Mouse (Mus musculus): ENCODE measurements around the gene Cnr2. TPM values are rescaled to one million over a fixed set of nuclear protein-coding genes. Genes with fewer than 3 reads are reported as not detected.

Gene Cnr2
- polyA plus RNA-seq (2014; fragmentation: Illumina TruSeq; extraction: RNeasy Lipid Tissue Mini Kit (QIAGEN cat#74804); ENCODE audit: low read depth, low replicate concordance) = 0.10 TPM

DNA sequence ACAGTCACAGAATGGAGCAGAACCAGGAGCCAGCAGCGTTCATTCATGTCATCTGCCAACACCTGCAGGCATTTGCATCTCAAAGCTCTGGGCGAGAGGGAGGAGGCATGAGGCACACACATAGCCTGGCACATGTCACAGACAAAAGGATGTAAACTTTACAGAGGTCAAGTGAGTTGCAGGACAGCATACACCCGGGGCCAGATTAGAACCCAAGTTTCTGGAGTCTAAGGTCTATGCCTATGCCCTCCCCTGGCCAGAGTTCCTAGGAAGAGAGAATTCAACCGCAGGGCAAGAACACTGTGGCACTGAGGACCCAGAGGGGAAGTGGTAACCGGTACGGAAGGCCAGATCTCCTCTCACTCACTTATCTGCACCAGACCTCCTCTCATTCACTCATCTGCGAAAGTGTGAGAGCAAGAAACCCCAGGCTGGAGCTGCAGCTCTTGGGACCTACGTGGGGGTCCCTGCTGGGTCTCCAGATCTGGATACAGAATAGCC lies at the start of gene Cnr2:
Gene Cnr2 (plus strand): TSS at position 324 of the 501 bp plus-strand sequence.

DNA sequence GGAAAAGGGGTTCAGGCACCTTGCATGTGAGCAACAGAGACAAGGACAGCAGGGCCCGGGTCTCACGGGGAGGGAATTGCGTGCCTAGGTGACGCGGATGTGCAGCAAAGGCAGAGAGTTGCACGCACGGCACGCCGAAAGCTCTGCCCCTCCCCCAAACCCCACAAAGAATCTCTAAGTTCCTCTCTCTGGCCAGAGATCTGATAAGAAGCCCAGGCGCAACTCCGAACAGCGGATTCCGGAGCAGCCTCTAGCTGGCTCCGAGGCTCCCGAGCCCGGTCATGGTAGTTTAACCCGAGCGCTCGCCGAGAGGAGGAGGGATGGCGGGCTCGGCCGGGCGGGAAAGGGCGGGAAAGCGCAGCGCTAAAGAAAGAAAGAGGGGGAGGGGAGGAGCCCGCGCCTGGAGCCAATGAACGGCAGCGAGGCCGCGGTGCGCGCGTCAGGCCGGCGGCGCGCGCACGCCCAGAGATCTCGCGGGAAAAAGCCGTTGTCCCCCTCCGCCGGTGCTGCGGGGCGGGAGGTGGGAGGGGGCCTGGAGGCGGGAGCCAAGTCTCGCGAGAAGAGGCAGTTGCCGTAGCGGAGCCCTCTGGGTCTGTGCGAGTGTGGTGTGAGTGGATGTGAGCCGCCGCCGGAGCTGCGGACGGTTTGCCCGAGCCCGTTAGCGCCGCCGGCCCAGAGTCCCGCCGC lies 39.5 kb upstream of the Cnr2 start, which contains the start of gene Srsf10:
Gene Srsf10 (plus strand): TSS at position 212 of the 687 bp plus-strand sequence.

DNA sequence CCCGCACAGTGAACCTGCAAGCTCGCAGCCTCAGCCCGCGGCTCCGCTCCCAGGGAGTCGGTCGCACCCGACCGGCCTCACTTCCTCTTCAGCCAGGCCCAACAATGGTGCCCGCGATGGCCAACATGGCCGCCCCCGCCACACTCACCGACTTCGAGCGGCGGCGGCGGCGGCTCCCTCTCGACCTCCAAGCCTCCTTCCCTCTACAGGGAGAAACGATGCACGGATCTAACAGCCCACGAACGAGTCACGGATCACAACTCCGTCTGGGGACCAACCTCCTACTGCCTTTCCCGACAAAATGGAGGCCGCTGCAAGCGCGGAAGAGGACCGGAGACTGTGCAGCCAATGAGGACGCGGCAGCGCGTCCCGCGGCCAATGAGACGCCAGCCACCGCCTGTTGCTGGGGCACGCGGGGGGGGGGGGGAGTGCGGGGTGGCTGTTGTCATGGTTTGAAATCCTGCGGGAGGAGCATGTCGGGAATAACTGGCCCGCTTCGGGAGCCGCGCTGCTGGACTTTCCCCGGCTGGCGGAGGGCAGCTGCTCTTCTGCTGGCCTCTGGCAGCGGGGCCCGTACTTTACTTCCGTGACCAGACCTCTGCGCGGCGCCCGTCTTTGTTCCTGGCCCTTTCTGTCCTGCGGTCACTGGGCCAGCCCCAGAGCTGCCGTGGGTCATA lies 21.5 kb upstream of the Cnr2 start, which contains the start of gene Pnrc2:
Gene Pnrc2 (minus strand): TSS at position 325 of the 677 bp plus-strand sequence.

DNA sequence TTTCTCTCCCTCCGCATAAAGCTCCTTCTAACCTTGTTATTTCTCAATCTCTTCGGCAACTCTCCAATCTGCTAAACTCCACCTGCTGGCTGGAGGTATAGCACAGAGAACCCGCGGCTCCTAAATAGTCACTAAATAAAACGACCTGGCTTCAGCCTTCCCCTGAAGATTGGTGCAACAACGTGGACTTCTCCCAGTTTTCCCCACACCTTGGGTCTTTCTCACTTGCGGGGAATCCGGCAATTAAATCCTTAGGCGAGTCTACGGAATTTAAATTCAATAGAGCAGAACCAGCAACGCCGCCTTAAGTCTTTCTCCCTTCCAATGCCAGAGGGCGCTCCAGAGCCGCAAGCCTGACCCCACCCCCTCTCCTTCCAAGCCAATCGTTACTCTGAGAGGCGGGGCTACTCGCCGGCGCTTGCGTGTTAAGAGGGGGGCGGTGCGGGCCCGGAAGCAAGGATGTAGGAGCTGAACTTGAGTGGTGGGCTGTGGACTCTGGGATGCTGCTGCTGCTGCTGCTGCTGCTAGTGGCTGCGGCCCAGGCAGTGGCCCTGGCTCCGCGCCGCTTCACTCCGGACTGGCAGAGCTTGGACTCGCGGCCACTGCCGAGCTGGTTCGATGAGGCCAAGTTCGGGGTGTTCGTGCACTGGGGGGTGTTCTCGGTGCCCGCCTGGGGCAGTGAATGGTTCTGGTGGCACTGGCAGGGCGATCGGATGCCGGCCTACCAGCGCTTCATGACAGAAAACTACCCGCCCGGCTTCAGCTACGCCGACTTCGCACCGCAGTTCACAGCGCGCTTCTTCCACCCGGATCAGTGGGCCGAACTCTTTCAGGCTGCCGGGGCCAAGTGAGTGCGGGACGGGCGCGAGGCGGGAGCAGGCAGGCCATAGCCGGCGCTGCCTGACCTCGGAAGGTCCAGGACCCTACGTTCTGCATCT lies 25.4 kb downstream of the Cnr2 start, which contains the start of gene Fuca1:
Gene Fuca1 (plus strand): TSS at position 432 of the 938 bp plus-strand sequence.

DNA sequence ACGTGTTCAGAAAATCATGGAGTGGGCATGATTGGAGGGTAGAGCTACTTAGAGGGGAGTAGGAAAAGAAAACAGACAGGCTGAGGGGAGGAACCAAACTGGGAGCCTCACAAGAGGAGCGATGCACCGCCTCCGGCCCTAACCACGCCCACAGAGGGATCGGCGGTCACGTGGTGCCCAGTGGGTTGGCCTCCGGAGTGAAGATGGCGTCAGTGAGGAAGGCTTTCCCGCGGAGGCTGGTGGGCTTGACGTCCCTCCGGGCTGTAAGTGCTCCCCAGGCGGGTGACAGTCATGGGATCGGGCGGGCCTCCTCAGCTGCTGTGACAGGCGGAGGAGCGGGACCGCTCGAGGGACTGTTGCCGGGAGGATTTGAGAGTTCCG lies 51.1 kb downstream of the Cnr2 start, which contains the start of gene Hmgcl:
Gene Hmgcl (plus strand): TSS at position 171 of the 381 bp plus-strand sequence.

DNA sequence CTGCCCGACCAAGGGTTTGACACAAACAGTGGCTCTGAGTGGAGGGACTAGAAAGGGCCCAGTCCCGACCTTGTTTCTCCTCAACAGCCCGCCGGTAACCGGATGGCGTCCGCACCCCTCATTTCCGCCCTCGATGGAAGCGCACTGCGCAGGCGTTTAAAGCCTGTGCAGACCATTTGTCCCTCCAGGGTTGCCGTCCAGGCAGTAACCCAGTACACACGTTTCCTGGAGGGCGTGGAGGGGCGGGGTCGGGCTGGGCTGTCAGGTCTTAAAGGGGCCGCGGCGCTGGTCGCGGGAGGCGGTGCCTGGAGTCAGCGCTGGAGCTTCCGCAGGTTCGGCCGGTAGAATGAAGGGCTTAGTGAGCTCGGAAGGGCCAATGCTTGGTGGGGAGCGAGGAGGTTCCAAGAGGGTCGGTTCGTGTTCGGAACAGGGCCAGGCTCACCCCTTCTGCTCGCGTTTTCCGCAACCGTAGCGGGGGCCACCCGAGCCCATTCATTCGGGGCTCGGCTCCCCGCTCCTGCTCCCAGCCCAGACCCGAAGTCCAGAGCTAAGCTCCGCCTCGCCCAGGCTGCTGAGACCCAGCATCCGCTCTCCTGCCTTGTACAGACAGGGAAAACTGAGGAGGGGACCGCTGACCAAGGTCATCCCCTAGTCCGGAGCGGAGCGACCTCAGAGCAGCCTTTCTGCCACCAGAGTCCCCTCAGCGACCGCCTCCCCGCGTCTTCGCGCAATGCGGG lies 68.4 kb downstream of the Cnr2 start, which contains the start of gene Gale:
Gene Gale (plus strand): TSS at position 271 of the 737 bp plus-strand sequence.

Other genes with a start within 250 kb of the Cnr2 start
- gene Ifnlr1, start 209.1 kb upstream of the Cnr2 start, polyA plus RNA-seq (2014; fragmentation: Illumina TruSeq; extraction: RNeasy Lipid Tissue Mini Kit (QIAGEN cat#74804); ENCODE audit: low read depth, low replicate concordance) = 2.0 TPM
- gene Il22ra1, start 167.2 kb upstream of the Cnr2 start, polyA plus RNA-seq (2014; fragmentation: Illumina TruSeq; extraction: RNeasy Lipid Tissue Mini Kit (QIAGEN cat#74804); ENCODE audit: low read depth, low replicate concordance) = 0.24 TPM
- gene Myom3, start 135.7 kb upstream of the Cnr2 start, polyA plus RNA-seq (2014; fragmentation: Illumina TruSeq; extraction: RNeasy Lipid Tissue Mini Kit (QIAGEN cat#74804); ENCODE audit: low read depth, low replicate concordance) = 3.5 TPM
- gene Srsf10, start 39.6 kb upstream of the Cnr2 start, polyA plus RNA-seq (2014; fragmentation: Illumina TruSeq; extraction: RNeasy Lipid Tissue Mini Kit (QIAGEN cat#74804); ENCODE audit: low read depth, low replicate concordance) = 60.1 TPM
- gene Pnrc2, start 21.5 kb upstream of the Cnr2 start, polyA plus RNA-seq (2014; fragmentation: Illumina TruSeq; extraction: RNeasy Lipid Tissue Mini Kit (QIAGEN cat#74804); ENCODE audit: low read depth, low replicate concordance) = 86.5 TPM
- gene Fuca1, start 25.3 kb downstream of the Cnr2 start, polyA plus RNA-seq (2014; fragmentation: Illumina TruSeq; extraction: RNeasy Lipid Tissue Mini Kit (QIAGEN cat#74804); ENCODE audit: low read depth, low replicate concordance) = 40.8 TPM
- gene Hmgcl, start 51.1 kb downstream of the Cnr2 start, polyA plus RNA-seq (2014; fragmentation: Illumina TruSeq; extraction: RNeasy Lipid Tissue Mini Kit (QIAGEN cat#74804); ENCODE audit: low read depth, low replicate concordance) = 76.1 TPM
- gene Gale, start 68.3 kb downstream of the Cnr2 start, polyA plus RNA-seq (2014; fragmentation: Illumina TruSeq; extraction: RNeasy Lipid Tissue Mini Kit (QIAGEN cat#74804); ENCODE audit: low read depth, low replicate concordance) = 3.1 TPM
- 44.9 TPM for gene Lypla2, start 77.2 kb downstream of the Cnr2 start, polyA plus RNA-seq (2014; fragmentation: Illumina TruSeq; extraction: RNeasy Lipid Tissue Mini Kit (QIAGEN cat#74804); ENCODE audit: low read depth, low replicate concordance)
- gene Pithd1, start 91.9 kb downstream of the Cnr2 start, polyA plus RNA-seq (2014; fragmentation: Illumina TruSeq; extraction: RNeasy Lipid Tissue Mini Kit (QIAGEN cat#74804); ENCODE audit: low read depth, low replicate concordance) = 22.3 TPM
- 23.9 TPM for gene Eloa, start 126.4 kb downstream of the Cnr2 start, polyA plus RNA-seq (2014; fragmentation: Illumina TruSeq; extraction: RNeasy Lipid Tissue Mini Kit (QIAGEN cat#74804); ENCODE audit: low read depth, low replicate concordance)
- 578 TPM for gene Rpl11, start 158.0 kb downstream of the Cnr2 start, polyA plus RNA-seq (2014; fragmentation: Illumina TruSeq; extraction: RNeasy Lipid Tissue Mini Kit (QIAGEN cat#74804); ENCODE audit: low read depth, low replicate concordance)
- 91.9 TPM for gene Id3, start 248.1 kb downstream of the Cnr2 start, polyA plus RNA-seq (2014; fragmentation: Illumina TruSeq; extraction: RNeasy Lipid Tissue Mini Kit (QIAGEN cat#74804); ENCODE audit: low read depth, low replicate concordance)